Mouse (Mus musculus) myocyte (in vitro differentiated cells): ENCODE measurements around the gene Reep1. TPM values are rescaled to one million over a fixed set of nuclear protein-coding genes. Genes with fewer than 3 reads are reported as not detected.

Source experiments
- H3K27me3 ChIP-seq: one replicate; pipeline ENCODE4 v1.6.1; 2011; ENCODE audit not compliant: control insufficient read depth, insufficient read depth, insufficient read length
- H3K36me3 ChIP-seq: one replicate; pipeline ENCODE4 v1.6.1; 2011; ENCODE audit not compliant: control insufficient read depth, insufficient read depth
- H3K4me2 ChIP-seq: one replicate; pipeline ENCODE4 v1.6.1; 2011; ENCODE audit warnings: low read depth, control low read depth
- H3K4me3 ChIP-seq: one replicate; pipeline ENCODE4 v1.5.1; 2011; ENCODE audit warnings: mild to moderate bottlenecking, control low read depth, moderate library complexity
- H3K79me2 ChIP-seq: one replicate; pipeline ENCODE4 v1.6.1; 2011; ENCODE audit not compliant: control insufficient read depth, insufficient read depth
- H3ac ChIP-seq: one replicate; pipeline ENCODE4 v1.6.1; 2011; ENCODE audit not compliant: control insufficient read depth, insufficient read length
- CEBPB ChIP-seq: IDR thresholded peaks from 2 replicates; pipeline ENCODE4 v1.6.1; 2011; ENCODE audit warnings: mild to moderate bottlenecking, moderate library complexity; ENCODE audit not compliant: poor library complexity, insufficient read depth, severe bottlenecking
- E2F4 ChIP-seq: IDR thresholded peaks from one replicate; pipeline ENCODE4 v1.6.1; 2011; ENCODE audit warnings: mild to moderate bottlenecking, control low read depth, moderate library complexity; ENCODE audit not compliant: insufficient read depth
- MAX ChIP-seq: IDR thresholded peaks from one replicate; pipeline ENCODE4 v1.6.1; 2011; ENCODE audit warnings: low read depth, mild to moderate bottlenecking, control low read depth
- MYOD1 ChIP-seq, 3 experiments: IDR thresholded peaks; one replicate each; pipeline ENCODE4 v1.6.1; 2011; ENCODE audit warnings: control low read depth in 2 of 3, low read depth in 2 of 3, mild to moderate bottlenecking in 2 of 3, moderate library complexity in 1 of 3; ENCODE audit not compliant: insufficient read length in 2 of 3, control insufficient read depth in 1 of 3
- MYOG ChIP-seq, 3 experiments: IDR thresholded peaks; one replicate each; pipeline ENCODE4 v1.6.1; 2011; ENCODE audit warnings: control low read depth in 2 of 3, low read depth in 2 of 3, mild to moderate bottlenecking in 2 of 3; ENCODE audit not compliant: insufficient read length in 2 of 3, control insufficient read depth in 1 of 3, insufficient read depth in 1 of 3
- POLR2A ChIP-seq: IDR thresholded peaks from one replicate; pipeline ENCODE4 v1.6.1; 2011; ENCODE audit warnings: low read depth, mild to moderate bottlenecking, control low read depth, moderate library complexity; ENCODE audit not compliant: insufficient read length
- POLR2AphosphoS2 ChIP-seq: IDR thresholded peaks from one replicate; pipeline ENCODE4 v1.6.1; 2011; ENCODE audit warnings: low read depth, control low read depth; ENCODE audit not compliant: insufficient read length
- REST ChIP-seq: IDR thresholded peaks from one replicate; pipeline ENCODE4 v1.6.1; 2011; ENCODE audit warnings: mild to moderate bottlenecking, control low read depth, moderate library complexity; ENCODE audit not compliant: insufficient read depth, insufficient read length
- SRF ChIP-seq: IDR thresholded peaks from one replicate; pipeline ENCODE4 v1.6.1; 2011; ENCODE audit warnings: low read depth; ENCODE audit not compliant: control insufficient read depth, insufficient read length
- TCF12 ChIP-seq: IDR thresholded peaks from one replicate; pipeline ENCODE4 v1.6.1; 2011; ENCODE audit warnings: mild to moderate bottlenecking, control low read depth; ENCODE audit not compliant: poor library complexity, insufficient read depth, severe bottlenecking
- TCF3 ChIP-seq: IDR thresholded peaks from one replicate; pipeline ENCODE4 v1.6.1; 2011; ENCODE audit warnings: low read depth, control low read depth; ENCODE audit not compliant: insufficient read length
- USF1 ChIP-seq: IDR thresholded peaks from one replicate; pipeline ENCODE4 v1.6.1; 2011; ENCODE audit warnings: low read depth, mild to moderate bottlenecking, control low read depth, moderate library complexity
- polyA plus RNA-seq: library from polyadenylated mRNA; unstranded; fragments of >200 nt; fragmentation: generic; extraction: Trizol; gene quantifications from one replicate; pipeline ENCODE4 v1.2.1, GENCODE M21; 2012; ENCODE audit warnings: missing spikeins

Gene Reep1
- polyA plus RNA-seq, 1 experiment: 1.1 TPM

- no peak for TF ChIP-seq SRF
- no peak overlapping the region for H3ac ChIP-seq
- H3K36me3 ChIP-seq: no peaks in the 10 kb centered on the region
- peaks cover 21% of the 10 kb centered on the region for H3K27me3 ChIP-seq
- no peak overlapping the region for H3K4me2 ChIP-seq
- no peaks in the 10 kb centered on the region for H3K79me2 ChIP-seq
- H3K4me3 ChIP-seq: no peak overlapping the region
These were observed 12.2 kb upstream of the Reep1 start for GRCm38 (mm10) chr6:71695150-71695549.

GRCm38 (mm10) chr6:71695599-71695998 is 11.8 kb upstream of the Reep1 start:
- no peak for TF ChIP-seq SRF
- TF ChIP-seq TCF12: no peak
- no peak for TF ChIP-seq POLR2A
- no peak for TF ChIP-seq MYOD1 (IDR thresholded peaks at IDR 0.05; ENCODE audit: control insufficient read depth in 1 of 3, insufficient read length in 2 of 3, low read depth in 2 of 3)
- no peak for TF ChIP-seq CEBPB
- no peak for TF ChIP-seq E2F4
- no peak for TF ChIP-seq MYOG (IDR thresholded peaks at IDR 0.05; ENCODE audit: control insufficient read depth in 1 of 3, insufficient read depth in 1 of 3, insufficient read length in 2 of 3, low read depth in 2 of 3)
- TF ChIP-seq TCF3: no peak
- Histone ChIP-seq H3K4me2 (no peak overlapping the region), H3K36me3 (no peaks in the 10 kb centered on the region), H3ac (no peak overlapping the region), H3K79me2 (no peaks in the 10 kb centered on the region), H3K27me3 (peaks cover 21% of the 10 kb centered on the region), H3K4me3 (no peak overlapping the region)

GRCm38 (mm10) chr6:71706871-71707270 is 490 bp upstream of the Reep1 start:
- TF ChIP-seq CEBPB: no peak
- no peak overlapping the region for H3K4me2 ChIP-seq
- H3K36me3 ChIP-seq: no peaks in the 10 kb centered on the region
- H3K27me3 ChIP-seq: peaks cover 30% of the 10 kb centered on the region
- H3K4me3 ChIP-seq: no peak overlapping the region
- no peaks in the 10 kb centered on the region for H3K79me2 ChIP-seq
- no peak overlapping the region for H3ac ChIP-seq

- Histone ChIP-seq H3ac (no peak overlapping the region), H3K27me3 (peaks cover 30% of the 10 kb centered on the region), H3K4me2 (no peak overlapping the region), H3K4me3 (no peak overlapping the region), H3K79me2 (no peaks in the 10 kb centered on the region), H3K36me3 (no peaks in the 10 kb centered on the region)
- TF ChIP-seq CEBPB (no peak), MYOD1 (IDR thresholded peaks at IDR 0.05; ENCODE audit: control insufficient read depth in 1 of 3, insufficient read length in 2 of 3, low read depth in 2 of 3) (no peak), MYOG (IDR thresholded peaks at IDR 0.05; ENCODE audit: control insufficient read depth in 1 of 3, insufficient read depth in 1 of 3, insufficient read length in 2 of 3, low read depth in 2 of 3) (no peak), USF1 (no peak), SRF (no peak), TCF12 (no peak)
These were observed 1.2 kb downstream of the Reep1 start for GRCm38 (mm10) chr6:71708528-71708927.

- TF ChIP-seq SRF (no peak), TCF3 (no peak), POLR2AphosphoS2 (no peak), E2F4 (no peak), TCF12 (no peak), MAX (no peak), MYOG (IDR thresholded peaks at IDR 0.05; ENCODE audit: control insufficient read depth in 1 of 3, insufficient read depth in 1 of 3, insufficient read length in 2 of 3, low read depth in 2 of 3) (no peak), POLR2A (no peak), CEBPB (no peak)
- Histone ChIP-seq H3K79me2 (no peaks in the 10 kb centered on the region), H3K4me2 (no peak overlapping the region), H3K36me3 (no peaks in the 10 kb centered on the region), H3K27me3 (peaks cover 30% of the 10 kb centered on the region), H3ac (no peak overlapping the region), H3K4me3 (no peak overlapping the region)
These were observed 3.0 kb downstream of the Reep1 start for GRCm38 (mm10) chr6:71710323-71710722.

GRCm38 (mm10) chr6:71711201-71711600 is 3.8 kb downstream of the Reep1 start:
- Histone ChIP-seq H3K27me3 (peaks cover 34% of the 10 kb centered on the region), H3ac (no peak overlapping the region), H3K36me3 (no peaks in the 10 kb centered on the region), H3K79me2 (no peaks in the 10 kb centered on the region), H3K4me3 (no peak overlapping the region), H3K4me2 (no peak overlapping the region)
- TF ChIP-seq POLR2AphosphoS2 (no peak), TCF12 (no peak), MYOG (IDR thresholded peaks at IDR 0.05; ENCODE audit: control insufficient read depth in 1 of 3, insufficient read depth in 1 of 3, insufficient read length in 2 of 3, low read depth in 2 of 3) (no peak), MAX (no peak), CEBPB (no peak), SRF (no peak), MYOD1 (IDR thresholded peaks at IDR 0.05; ENCODE audit: control insufficient read depth in 1 of 3, insufficient read length in 2 of 3, low read depth in 2 of 3) (no peak), TCF3 (no peak), POLR2A (no peak), E2F4 (no peak), REST (no peak), USF1 (no peak)
